Mouse (Mus musculus) small intestine, adult 2 months (tissue): ENCODE measurements at regions not wholly inside any gene's neighbourhood (a gene's known extent, or its start where the extent isn't known, plus 50 kb on each side); places are given as distances from the start of the nearest gene placed in this dataset.

ENCODE experiments used
- CTCF ChIP-seq: fragments of 200-500 bp; IDR thresholded peaks from 2 replicates; pipeline ENCODE4 v1.5.1; 2012; ENCODE audit warnings: low read depth, mild to moderate bottlenecking, control low read depth, inconsistent platforms, low read length, moderate library complexity, mixed read lengths; ENCODE audit not compliant: insufficient replicate concordance, insufficient read length; ENCODE audit errors: extremely low read depth
- POLR2A ChIP-seq: fragments of 200-500 bp; IDR thresholded peaks from 2 replicates; pipeline ENCODE4 v1.6.1; 2012; ENCODE audit warnings: low read depth, mild to moderate bottlenecking, control low read depth, inconsistent platforms, low read length, moderate library complexity

GRCm38 (mm10) chr15:5623021-5623420 is 379.0 kb upstream of the Ptger4 start:
- TF ChIP-seq POLR2A (no peak), CTCF (no peak)
